Mouse (Mus musculus) MN1 (cell line): ENCODE results near the gene Fgfr2.

ENCODE experiments used
- DNase-seq: peaks from one replicate; pipeline ENCODE4 v3.0.0-alpha.2; 2016; ENCODE audit warnings: low spot score

Fgfr2 gene

GRCm38 (mm10) chr7:131809584-131810181, 1313.5 kb downstream of the Fgfr2 start:
- DNase-seq: no peak

- no peak for DNase-seq
Measured at GRCm38 (mm10) chr7:131807257-131807656, 1315.9 kb downstream of the Fgfr2 start.

GRCm38 (mm10) chr7:131805525-131806202, 1317.5 kb downstream of the Fgfr2 start:
- DNase-seq: no peak

GRCm38 (mm10) chr7:131800416-131801045, 1322.6 kb downstream of the Fgfr2 start:
- DNase-seq: no peak

GRCm38 (mm10) chr7:131797161-131797560, 1326.0 kb downstream of the Fgfr2 start:
- no peak for DNase-seq

GRCm38 (mm10) chr7:131788595-131789206, 1334.4 kb downstream of the Fgfr2 start:
- no peak for DNase-seq

GRCm38 (mm10) chr7:131785721-131786120, 1337.4 kb downstream of the Fgfr2 start:
- DNase-seq: no peak

- DNase-seq: peak; percentile 13
Measured at GRCm38 (mm10) chr7:131778271-131778985, 1344.7 kb downstream of the Fgfr2 start.

- DNase-seq: no peak
Measured at GRCm38 (mm10) chr7:131777461-131778270, 1345.5 kb downstream of the Fgfr2 start.

- DNase-seq: no peak
Measured at GRCm38 (mm10) chr7:131776191-131776752, 1346.9 kb downstream of the Fgfr2 start.

- DNase-seq: no peak
Measured at GRCm38 (mm10) chr7:131757922-131758321, 1365.2 kb downstream of the Fgfr2 start.

- DNase-seq: no peak
Measured at GRCm38 (mm10) chr7:131747152-131748010, 1375.8 kb downstream of the Fgfr2 start.

- peak; percentile 16 for DNase-seq
Measured at GRCm38 (mm10) chr7:131746752-131747151, 1376.4 kb downstream of the Fgfr2 start.

- no peak for DNase-seq
Measured at GRCm38 (mm10) chr7:131743193-131743592, 1380.0 kb downstream of the Fgfr2 start.

- DNase-seq: no peak
Measured at GRCm38 (mm10) chr7:131722783-131723575, 1400.2 kb downstream of the Fgfr2 start.

GRCm38 (mm10) chr7:131722316-131722715, 1400.8 kb downstream of the Fgfr2 start:
- DNase-seq: no peak

GRCm38 (mm10) chr7:131718280-131718679, 1404.9 kb downstream of the Fgfr2 start:
- DNase-seq: no peak

GRCm38 (mm10) chr7:131713076-131713475, 1410.1 kb downstream of the Fgfr2 start:
- peak; percentile 14 for DNase-seq

GRCm38 (mm10) chr7:131696889-131697288, 1426.3 kb downstream of the Fgfr2 start:
- DNase-seq: no peak
